Mouse (Mus musculus) G1E (cell line): ENCODE measurements around the gene Actn3.

Source experiments
- CTCF ChIP-seq: IDR thresholded peaks from 2 replicates; pipeline ENCODE4 v1.5.1; 2012; ENCODE audit warnings: low read depth, low read length, inconsistent platforms, mixed read lengths
- GATA1 ChIP-seq: IDR thresholded peaks from 2 replicates; pipeline ENCODE4 v1.6.1; 2012; ENCODE audit warnings: borderline replicate concordance, low read length, inconsistent platforms, mixed read lengths
- GATA2 ChIP-seq: IDR thresholded peaks from 2 replicates; pipeline ENCODE4 v1.6.1; 2012; ENCODE audit warnings: low read depth, low read length, inconsistent platforms, borderline replicate concordance
- TAL1 ChIP-seq: conservative IDR thresholded peaks from 2 replicates; pipeline ENCODE4 v1.6.1; 2012; ENCODE audit warnings: low read depth, low read length, inconsistent platforms, mixed read lengths

DNA sequence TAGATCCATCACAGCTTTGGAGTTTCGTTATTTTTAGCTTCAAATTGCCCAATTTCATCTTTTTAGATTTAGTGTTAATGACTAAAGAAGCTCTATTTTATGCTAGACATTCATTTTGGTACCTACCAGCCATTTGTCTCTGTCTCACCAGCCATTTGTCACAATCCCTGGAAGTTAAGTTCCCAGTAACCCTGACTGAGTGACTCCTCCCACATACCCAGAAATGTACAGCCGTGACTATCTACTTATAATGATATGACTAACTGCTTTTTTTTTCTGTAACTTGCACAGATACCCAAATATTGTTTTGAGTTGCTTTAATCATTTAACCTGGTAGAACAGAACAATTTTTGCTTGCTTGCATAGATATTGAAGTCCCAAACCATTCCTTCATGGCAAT, 31.9 kb downstream of the Actn3 start:
- TF ChIP-seq GATA2: no peak
- no peak for TF ChIP-seq CTCF
- TF ChIP-seq GATA1: no peak
- TF ChIP-seq TAL1: no peak
